Mouse (Mus musculus): ENCODE data around the gene Gon7. TPM values are rescaled to one million over a fixed set of nuclear protein-coding genes. Genes with fewer than 3 reads are reported as not detected.

Gene Gon7
- polyA plus RNA-seq, 1 experiment from 2014 or later, result 44.9 TPM

DNA sequence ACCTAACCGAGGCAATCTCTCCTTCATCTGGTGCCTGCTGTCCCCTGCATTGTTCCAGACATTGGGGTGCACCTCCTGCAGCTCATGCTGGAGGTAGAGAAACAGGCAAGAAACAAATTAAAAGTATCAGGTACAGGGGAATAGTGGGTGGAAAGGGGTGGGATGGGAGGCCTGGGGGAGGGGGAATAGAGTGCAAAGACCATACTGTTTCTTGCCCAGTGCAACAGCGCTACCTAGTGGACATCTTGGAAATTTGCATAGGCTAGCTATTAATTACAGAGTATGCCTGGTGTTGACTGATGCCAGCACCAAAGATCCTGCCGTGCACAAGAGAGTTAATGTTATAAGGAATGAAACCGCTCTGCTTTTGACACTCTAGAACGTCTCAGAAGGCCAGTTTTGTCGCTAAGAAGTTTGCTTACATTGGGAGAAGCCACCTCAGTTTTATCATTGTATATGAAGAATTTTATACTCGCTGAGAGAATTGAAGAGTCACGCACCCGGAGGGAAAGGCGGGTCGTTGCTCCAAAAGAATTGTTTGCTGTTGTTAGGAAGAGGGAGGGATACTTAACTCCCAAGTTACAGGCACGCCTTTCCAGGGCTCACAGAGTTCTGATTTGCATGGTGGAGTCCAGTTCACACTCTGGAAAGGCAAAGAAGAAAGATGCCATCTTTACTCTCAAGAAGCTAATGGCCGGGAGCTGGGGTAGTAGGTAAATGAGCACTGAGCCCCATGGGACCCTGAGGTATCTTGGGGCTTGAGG lies 37.9 kb downstream of the Gon7 start:
- DNase-seq (peak; percentile 87), ATAC-seq (ENCODE audit: low FRiP score, low TSS enrichment) (peak; percentile 64; the same call in 1 of the 2 replicates)
- no peaks in the 10 kb centered on the region for H3K27me3 ChIP-seq (ENCODE audit: control insufficient read depth, insufficient read depth, low read length)
- H3K4me1 ChIP-seq (ENCODE audit: control insufficient read depth, insufficient read depth, low read length), result no peaks in the 10 kb centered on the region
- H3K4me2 ChIP-seq (ENCODE audit: low read length), result peak overlapping the region; percentile 27; the same call in 1 of the 2 replicates
- 26% methylated on average over 13 of the region's 13 CpGs for WGBS
- no peak overlapping the region for H3K9ac ChIP-seq (replicated peaks; ENCODE audit: low read length)
- H3K27ac ChIP-seq (replicated peaks; ENCODE audit: low read depth, low read length), result no peak overlapping the region
- no peak overlapping the region for H3K4me3 ChIP-seq (replicated peaks; ENCODE audit: low read depth, low read length)
- no peaks in the 10 kb centered on the region for H3K9me3 ChIP-seq (ENCODE audit: control insufficient read depth, low read length)
- no peaks in the 10 kb centered on the region for H3K36me3 ChIP-seq (ENCODE audit: control insufficient read depth, insufficient read depth, low read length)

DNA sequence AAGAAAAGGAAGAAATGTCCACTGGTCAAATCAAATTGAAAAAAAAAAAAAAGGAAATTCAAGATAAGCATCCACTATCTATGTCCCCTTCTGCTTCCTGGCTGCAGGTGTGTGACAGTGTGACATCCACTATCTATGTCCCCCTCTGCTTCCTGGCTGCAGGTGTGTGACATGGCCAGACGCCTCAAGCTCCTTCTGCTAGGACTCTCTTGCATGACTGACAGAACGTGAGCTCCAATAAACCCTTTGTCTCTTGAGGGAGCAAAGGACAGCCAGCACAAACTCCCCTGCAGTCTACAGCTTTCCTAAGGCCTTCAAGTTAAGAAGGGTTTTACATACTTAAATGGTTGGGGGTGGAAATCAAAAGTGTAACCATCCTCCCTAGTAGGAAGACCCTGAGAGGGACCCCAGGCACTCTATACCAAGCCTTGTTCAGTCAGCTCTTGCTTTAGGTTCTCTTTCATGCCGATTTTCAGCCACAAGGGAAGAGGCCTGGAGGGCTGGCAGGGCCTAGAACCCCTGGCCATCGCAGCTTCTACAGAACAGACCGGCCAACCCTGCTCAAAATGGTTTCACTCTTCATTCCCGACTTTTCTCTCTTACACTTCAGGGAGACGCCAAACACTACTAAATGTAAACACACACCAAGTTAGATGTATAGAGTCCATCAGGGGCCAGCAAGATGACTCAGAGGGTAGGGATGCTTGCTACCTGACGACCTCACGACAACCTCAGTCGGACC lies 42.8 kb downstream of the Gon7 start:
- H3K4me3 ChIP-seq (replicated peaks; ENCODE audit: low read depth, low read length), result no peak overlapping the region
- ATAC-seq (ENCODE audit: low FRiP score, low TSS enrichment), result no peak
- H3K4me1 ChIP-seq (ENCODE audit: control insufficient read depth, insufficient read depth, low read length), result no peaks in the 10 kb centered on the region
- H3K27me3 ChIP-seq (ENCODE audit: control insufficient read depth, insufficient read depth, low read length), result no peaks in the 10 kb centered on the region
- H3K27ac ChIP-seq (replicated peaks; ENCODE audit: low read depth, low read length), result no peak overlapping the region
- H3K36me3 ChIP-seq (ENCODE audit: control insufficient read depth, insufficient read depth, low read length), result no peaks in the 10 kb centered on the region
- no peak for DNase-seq
- H3K4me2 ChIP-seq (ENCODE audit: low read length), result no peak overlapping the region
- 85% methylated on average over 10 of the region's 10 CpGs for WGBS
- H3K9me3 ChIP-seq (ENCODE audit: control insufficient read depth, low read length), result no peaks in the 10 kb centered on the region
- H3K9ac ChIP-seq (replicated peaks; ENCODE audit: low read length), result no peak overlapping the region

DNA sequence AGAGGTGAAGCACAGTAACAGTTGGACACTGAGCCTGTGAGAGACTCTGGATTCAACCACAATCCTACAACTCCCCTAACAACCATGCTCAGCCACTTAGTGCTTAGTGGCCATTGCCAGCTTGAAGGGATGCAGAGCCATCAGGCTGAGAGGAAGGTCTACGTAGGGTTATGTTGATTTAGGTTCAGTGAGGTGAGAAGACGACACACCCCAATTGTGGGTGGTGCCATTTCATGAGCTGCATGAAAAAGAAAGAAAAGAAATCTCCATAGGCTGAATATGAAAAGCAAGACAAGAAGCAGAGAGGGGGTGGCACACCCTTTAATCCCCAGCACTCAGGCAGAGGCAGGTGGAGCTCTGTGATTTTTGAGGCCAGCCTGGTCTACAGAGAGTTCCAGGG lies 43.5 kb downstream of the Gon7 start:
- WGBS, result 67% methylated on average over 2 of the region's 2 CpGs
- ATAC-seq (ENCODE audit: low FRiP score, low TSS enrichment) (no peak), DNase-seq (no peak)
- Histone ChIP-seq H3K4me3 (replicated peaks; ENCODE audit: low read depth, low read length) (no peak overlapping the region), H3K36me3 (ENCODE audit: control insufficient read depth, insufficient read depth, low read length) (no peaks in the 10 kb centered on the region), H3K4me1 (ENCODE audit: control insufficient read depth, insufficient read depth, low read length) (no peaks in the 10 kb centered on the region), H3K27ac (replicated peaks; ENCODE audit: low read depth, low read length) (no peak overlapping the region), H3K9me3 (ENCODE audit: control insufficient read depth, low read length) (no peaks in the 10 kb centered on the region), H3K27me3 (ENCODE audit: control insufficient read depth, insufficient read depth, low read length) (no peaks in the 10 kb centered on the region), H3K9ac (replicated peaks; ENCODE audit: low read length) (no peak overlapping the region), H3K4me2 (ENCODE audit: low read length) (no peak overlapping the region)

DNA sequence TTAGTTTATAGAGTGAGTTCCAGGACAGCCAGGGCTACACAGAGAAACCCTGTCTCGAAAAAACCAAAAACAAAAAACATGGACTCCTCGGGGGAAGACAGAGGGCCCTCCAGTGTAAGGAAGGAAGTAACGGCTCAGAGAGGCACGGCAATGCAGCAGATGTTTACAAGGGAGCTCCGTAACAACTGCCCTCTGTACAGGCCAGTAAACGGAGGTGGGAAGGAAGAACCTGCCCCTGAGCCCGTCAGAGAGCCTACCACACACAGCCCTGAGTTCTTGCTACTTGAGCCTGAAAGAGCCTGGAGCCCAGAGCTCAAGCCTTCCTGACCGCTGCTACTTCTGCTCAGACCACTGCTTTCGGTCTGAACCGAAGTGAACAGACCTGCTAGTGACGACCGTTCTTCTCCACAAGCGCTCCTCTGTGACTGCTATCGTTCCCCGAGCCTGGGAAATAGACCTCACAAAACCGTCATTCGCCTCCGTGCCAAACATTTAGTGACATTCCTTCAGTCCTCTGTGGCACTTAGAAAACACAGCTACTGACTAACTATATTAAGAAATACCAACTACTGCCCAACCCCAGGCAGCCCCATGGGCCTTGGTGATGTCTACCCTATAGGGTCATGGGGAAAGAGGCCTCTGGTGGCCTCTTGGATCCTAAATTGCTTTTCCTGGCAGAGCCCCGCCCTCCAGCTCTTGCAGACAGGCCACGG lies 44.3 kb downstream of the Gon7 start:
- ATAC-seq (ENCODE audit: low FRiP score, low TSS enrichment) (no peak), DNase-seq (no peak)
- Histone ChIP-seq H3K27ac (replicated peaks; ENCODE audit: low read depth, low read length) (no peak overlapping the region), H3K9me3 (ENCODE audit: control insufficient read depth, low read length) (no peaks in the 10 kb centered on the region), H3K27me3 (ENCODE audit: control insufficient read depth, insufficient read depth, low read length) (no peaks in the 10 kb centered on the region), H3K9ac (replicated peaks; ENCODE audit: low read length) (no peak overlapping the region), H3K36me3 (ENCODE audit: control insufficient read depth, insufficient read depth, low read length) (no peaks in the 10 kb centered on the region), H3K4me3 (replicated peaks; ENCODE audit: low read depth, low read length) (no peak overlapping the region), H3K4me2 (ENCODE audit: low read length) (no peak overlapping the region), H3K4me1 (ENCODE audit: control insufficient read depth, insufficient read depth, low read length) (no peaks in the 10 kb centered on the region)
- WGBS, result 79% methylated on average over 20 of the region's 20 CpGs

DNA sequence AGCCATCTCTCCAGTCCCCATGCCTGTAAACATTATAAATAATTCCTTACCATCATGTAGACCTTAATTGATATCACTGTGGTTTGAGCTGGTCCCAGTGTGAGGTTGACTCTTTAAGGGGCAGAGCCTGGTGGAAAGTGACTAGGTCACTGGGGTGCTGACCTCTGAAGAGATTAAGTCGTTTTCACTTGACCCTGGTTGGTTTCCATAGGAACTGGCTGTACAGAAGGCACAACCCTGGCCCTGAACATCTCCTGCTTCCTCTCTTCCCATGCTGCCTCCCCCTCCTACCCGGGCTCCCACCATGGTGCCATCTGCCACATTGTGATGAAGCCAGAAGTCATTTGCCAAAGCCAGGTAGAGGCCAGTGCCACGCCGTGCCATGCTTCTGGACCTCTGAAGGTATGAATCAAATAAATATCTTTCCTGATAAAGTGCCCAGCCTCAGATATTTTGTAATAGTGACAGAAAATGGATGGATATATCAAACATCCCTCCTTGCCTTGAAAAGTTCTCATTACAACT lies 46.7 kb downstream of the Gon7 start:
- no peaks in the 10 kb centered on the region for H3K36me3 ChIP-seq (ENCODE audit: control insufficient read depth, insufficient read depth, low read length)

DNA sequence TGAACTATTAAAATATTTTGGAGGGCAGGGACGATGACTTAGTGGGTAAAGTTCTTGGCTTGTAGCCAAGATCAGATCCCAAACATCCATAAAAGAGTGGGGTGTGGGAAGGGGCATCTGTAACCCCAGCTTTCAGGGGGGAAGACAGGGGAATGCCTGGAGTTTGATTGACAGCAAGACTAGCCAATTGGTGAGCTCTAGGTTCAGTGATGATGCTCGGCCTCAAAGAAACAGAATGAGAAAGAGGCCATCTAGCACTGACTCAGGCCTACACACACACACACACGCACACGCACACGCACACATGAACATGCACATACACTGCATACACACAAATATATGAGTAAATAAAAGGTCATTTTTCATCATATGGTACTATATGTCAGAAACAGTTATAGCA lies 47.7 kb downstream of the Gon7 start:
- WGBS, result 93% methylated on average over 5 of the region's 5 CpGs
- H3K27me3 ChIP-seq (ENCODE audit: control insufficient read depth, insufficient read depth, low read length), result no peaks in the 10 kb centered on the region
- H3K4me3 ChIP-seq (replicated peaks; ENCODE audit: low read depth, low read length), result no peak overlapping the region
- peaks cover 12% of the 10 kb centered on the region; the same call in 1 of the 2 replicates for H3K4me1 ChIP-seq (ENCODE audit: control insufficient read depth, insufficient read depth, low read length)
- H3K9me3 ChIP-seq (ENCODE audit: control insufficient read depth, low read length), result no peaks in the 10 kb centered on the region
- H3K36me3 ChIP-seq (ENCODE audit: control insufficient read depth, insufficient read depth, low read length), result no peaks in the 10 kb centered on the region
- no peak overlapping the region for H3K9ac ChIP-seq (replicated peaks; ENCODE audit: low read length)
- DNase-seq (no peak), ATAC-seq (ENCODE audit: low FRiP score, low TSS enrichment) (no peak)
- no peak overlapping the region for H3K27ac ChIP-seq (replicated peaks; ENCODE audit: low read depth, low read length)
- H3K4me2 ChIP-seq (ENCODE audit: low read length), result no peak overlapping the region

More for the DNA sequence above, 46.7 kb downstream of the Gon7 start:
- ATAC-seq (ENCODE audit: low FRiP score, low TSS enrichment), result no peak
- Histone ChIP-seq H3K27ac (replicated peaks; ENCODE audit: low read depth, low read length) (no peak overlapping the region), H3K9me3 (ENCODE audit: control insufficient read depth, low read length) (no peaks in the 10 kb centered on the region), H3K4me2 (ENCODE audit: low read length) (no peak overlapping the region), H3K9ac (replicated peaks; ENCODE audit: low read length) (no peak overlapping the region), H3K4me1 (ENCODE audit: control insufficient read depth, insufficient read depth, low read length) (peaks cover 4% of the 10 kb centered on the region; the same call in 1 of the 2 replicates), H3K4me3 (replicated peaks; ENCODE audit: low read depth, low read length) (no peak overlapping the region), H3K27me3 (ENCODE audit: control insufficient read depth, insufficient read depth, low read length) (no peaks in the 10 kb centered on the region)
- 38% methylated on average over 4 of the region's 4 CpGs for WGBS
- DNase-seq, result no peak

DNA sequence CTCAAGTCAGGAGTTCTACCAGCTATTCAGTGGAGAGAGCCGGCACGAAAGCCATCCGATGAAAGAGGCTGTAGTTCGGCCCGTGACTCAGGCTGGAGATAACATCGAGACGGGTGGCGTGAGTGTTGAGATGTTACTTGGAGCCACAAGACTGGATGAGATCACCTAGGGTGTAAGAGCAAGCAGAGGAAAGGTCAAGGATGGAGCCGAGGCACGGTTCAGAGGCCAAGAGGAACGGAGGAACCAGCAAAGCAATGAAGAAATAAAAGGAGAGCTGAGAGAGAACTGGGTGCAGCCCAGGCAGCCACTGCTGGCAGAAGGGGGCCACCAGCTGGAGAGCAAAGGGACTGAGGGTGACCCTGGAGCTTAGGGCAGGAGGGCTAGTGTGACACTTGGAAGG lies 49.4 kb downstream of the Gon7 start:
- WGBS, result 68% methylated on average over 11 of the region's 11 CpGs
- H3K9ac ChIP-seq (replicated peaks; ENCODE audit: low read length), result no peak overlapping the region
- H3K4me3 ChIP-seq (replicated peaks; ENCODE audit: low read depth, low read length), result no peak overlapping the region
- ATAC-seq (ENCODE audit: low FRiP score, low TSS enrichment) (no peak), DNase-seq (no peak)
- H3K36me3 ChIP-seq (ENCODE audit: control insufficient read depth, insufficient read depth, low read length), result no peaks in the 10 kb centered on the region
- peaks cover 15% of the 10 kb centered on the region for H3K4me1 ChIP-seq (ENCODE audit: control insufficient read depth, insufficient read depth, low read length)
- H3K27me3 ChIP-seq (ENCODE audit: control insufficient read depth, insufficient read depth, low read length), result no peaks in the 10 kb centered on the region
- H3K4me2 ChIP-seq (ENCODE audit: low read length), result no peak overlapping the region
- H3K27ac ChIP-seq (replicated peaks; ENCODE audit: low read depth, low read length), result no peak overlapping the region
- H3K9me3 ChIP-seq (ENCODE audit: control insufficient read depth, low read length), result no peaks in the 10 kb centered on the region

DNA sequence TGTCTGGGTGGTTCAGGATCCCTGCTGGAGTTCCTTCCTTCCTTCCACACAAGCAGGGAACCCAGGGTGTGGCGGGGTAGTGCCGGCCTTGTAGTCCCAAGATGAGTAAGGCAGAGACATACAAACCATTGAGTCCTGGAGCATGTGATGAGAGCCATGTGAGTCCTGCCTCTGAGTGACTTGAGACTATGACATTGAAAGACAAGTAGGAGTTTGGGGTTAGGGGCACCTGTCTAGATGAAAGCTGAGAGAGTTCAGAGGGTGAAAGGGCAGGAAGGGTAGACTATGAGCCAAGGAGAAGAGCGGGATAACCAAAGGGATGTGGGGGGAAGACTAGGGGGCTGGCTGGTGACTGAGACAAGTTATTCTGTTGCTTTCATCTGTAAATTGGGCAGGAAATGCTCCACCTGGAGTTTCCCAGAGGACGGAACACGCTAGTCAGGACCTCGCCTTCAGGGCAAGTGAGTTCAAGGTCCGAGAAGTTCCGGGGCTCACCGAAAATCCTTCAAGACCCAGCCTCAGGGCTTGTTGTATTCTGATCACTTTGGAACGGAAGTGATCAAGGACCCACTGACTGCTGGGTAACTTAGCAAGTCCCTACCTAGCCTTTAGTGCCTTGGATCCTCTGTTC lies 50.7 kb downstream of the Gon7 start:
- no peaks in the 10 kb centered on the region for H3K27me3 ChIP-seq (ENCODE audit: control insufficient read depth, insufficient read depth, low read length)
- peaks cover 26% of the 10 kb centered on the region for H3K4me1 ChIP-seq (ENCODE audit: control insufficient read depth, insufficient read depth, low read length)
- H3K27ac ChIP-seq (replicated peaks; ENCODE audit: low read depth, low read length), result no peak overlapping the region
- H3K36me3 ChIP-seq (ENCODE audit: control insufficient read depth, insufficient read depth, low read length), result no peaks in the 10 kb centered on the region
- no peak for DNase-seq
- no peak overlapping the region for H3K4me2 ChIP-seq (ENCODE audit: low read length)
- 93% methylated on average over 10 of the region's 10 CpGs for WGBS
- no peak overlapping the region for H3K4me3 ChIP-seq (replicated peaks; ENCODE audit: low read depth, low read length)
- no peak overlapping the region for H3K9ac ChIP-seq (replicated peaks; ENCODE audit: low read length)
- no peaks in the 10 kb centered on the region for H3K9me3 ChIP-seq (ENCODE audit: control insufficient read depth, low read length)
- no peak for ATAC-seq (ENCODE audit: low FRiP score, low TSS enrichment)
